Mouse (Mus musculus): ENCODE measurements around the gene 4933434E20Rik. TPM values are rescaled to one million over a fixed set of nuclear protein-coding genes. Genes with fewer than 3 reads are reported as not detected.

Gene 4933434E20Rik
- total RNA-seq, 1 experiment = 69.2 TPM

GRCm38 (mm10) chr3:90101010-90101409 lies 49.6 kb downstream of the 4933434E20Rik start:
- no peak for TF ChIP-seq MAFK (IDR thresholded peaks at IDR 0.05; ENCODE audit: insufficient read depth, low read depth, low read length)
- no peak for TF ChIP-seq CHD2 (IDR thresholded peaks at IDR 0.05; ENCODE audit: low read depth, low read length)
- no peak for TF ChIP-seq ZC3H11A (IDR thresholded peaks at IDR 0.05; ENCODE audit: borderline replicate concordance, low read depth, low read length)
- no peak for TF ChIP-seq ZNF384 (IDR thresholded peaks at IDR 0.05; ENCODE audit: low read depth, low read length)
- Histone ChIP-seq H3K27ac (ENCODE audit: insufficient read depth, low read depth, low read length, poor library complexity, severe bottlenecking) (peak overlapping the region; percentile 27; the same call in 1 of the 2 replicates), H3K4me3 (ENCODE audit: insufficient read depth in 1 of 2, low read depth in 1 of 2, low read length in 2 of 2, poor library complexity in 1 of 2, severe bottlenecking in 1 of 2) (no peak overlapping the region), H3K9me3 (ENCODE audit: control insufficient read depth, insufficient read depth, low read depth, low read length) (no peaks in the 10 kb centered on the region), H3K4me1 (ENCODE audit: control insufficient read depth in 2 of 2, insufficient read depth in 2 of 2, low read length in 2 of 2, poor library complexity in 1 of 2) (peaks cover 4 to 18% of the 10 kb centered on the region in 2 experiments), H3K9ac (ENCODE audit: insufficient read depth, low read depth, low read length, poor library complexity, severe bottlenecking) (peak overlapping the region; percentile 20; the same call in 1 of the 2 replicates), H3K36me3 (ENCODE audit: control insufficient read depth, insufficient read depth, low read length, poor library complexity, severe bottlenecking) (peaks cover 18% of the 10 kb centered on the region)
- in situ Hi-C loops (cut with MboI; ENCODE audit: low sequenced_read_pairs in 2 of 2, unreplicated experiment in 2 of 2) = no loop called here
- no peak for DNase-seq (ENCODE audit: low read depth, low spot score)

- no peak overlapping the region for H3K9ac ChIP-seq (ENCODE audit: insufficient read depth, low read depth, low read length, poor library complexity, severe bottlenecking)
- no peaks in the 10 kb centered on the region for H3K9me3 ChIP-seq (ENCODE audit: control insufficient read depth, insufficient read depth, low read depth, low read length)
- H3K4me3 ChIP-seq (ENCODE audit: insufficient read depth in 1 of 2, low read depth in 1 of 2, low read length in 2 of 2, poor library complexity in 1 of 2, severe bottlenecking in 1 of 2) = no peak overlapping the region
- no peak for DNase-seq (ENCODE audit: low read depth, low spot score)
- TF ChIP-seq CHD2 (IDR thresholded peaks at IDR 0.05; ENCODE audit: low read depth, low read length) (no peak), ZNF384 (IDR thresholded peaks at IDR 0.05; ENCODE audit: low read depth, low read length) (no peak), HCFC1 (IDR thresholded peaks at IDR 0.05; ENCODE audit: borderline replicate concordance, insufficient read depth, low read length) (no peak)
- H3K36me3 ChIP-seq (ENCODE audit: control insufficient read depth, insufficient read depth, low read length, poor library complexity, severe bottlenecking) = peaks cover 15% of the 10 kb centered on the region
- in situ Hi-C loops (cut with MboI; ENCODE audit: low sequenced_read_pairs in 2 of 2, unreplicated experiment in 2 of 2) = no loop called here
- no peak overlapping the region for H3K27ac ChIP-seq (ENCODE audit: insufficient read depth, low read depth, low read length, poor library complexity, severe bottlenecking)
- peaks cover 4 to 18% of the 10 kb centered on the region in 2 experiments for H3K4me1 ChIP-seq (ENCODE audit: control insufficient read depth in 2 of 2, insufficient read depth in 2 of 2, low read length in 2 of 2, poor library complexity in 1 of 2)
Observed at GRCm38 (mm10) chr3:90101673-90102072, 50.2 kb downstream of the 4933434E20Rik start.

GRCm38 (mm10) chr3:90102239-90102638 lies 50.8 kb downstream of the 4933434E20Rik start:
- DNase-seq (ENCODE audit: low read depth, low spot score) = no peak
- H3K4me3 ChIP-seq (ENCODE audit: insufficient read depth in 1 of 2, low read depth in 1 of 2, low read length in 2 of 2, poor library complexity in 1 of 2, severe bottlenecking in 1 of 2) = no peak overlapping the region
- in situ Hi-C loops (cut with MboI; ENCODE audit: low sequenced_read_pairs in 2 of 2, unreplicated experiment in 2 of 2) = no loop called here
- no peaks in the 10 kb centered on the region for H3K9me3 ChIP-seq (ENCODE audit: control insufficient read depth, insufficient read depth, low read depth, low read length)
- peaks cover 4 to 18% of the 10 kb centered on the region in 2 experiments for H3K4me1 ChIP-seq (ENCODE audit: control insufficient read depth in 2 of 2, insufficient read depth in 2 of 2, low read length in 2 of 2, poor library complexity in 1 of 2)
- H3K36me3 ChIP-seq (ENCODE audit: control insufficient read depth, insufficient read depth, low read length, poor library complexity, severe bottlenecking) = peaks cover 15% of the 10 kb centered on the region
- H3K27ac ChIP-seq (ENCODE audit: insufficient read depth, low read depth, low read length, poor library complexity, severe bottlenecking) = no peak overlapping the region
- H3K9ac ChIP-seq (ENCODE audit: insufficient read depth, low read depth, low read length, poor library complexity, severe bottlenecking) = no peak overlapping the region
- TF ChIP-seq CHD2 (IDR thresholded peaks at IDR 0.05; ENCODE audit: low read depth, low read length) (no peak), ZNF384 (IDR thresholded peaks at IDR 0.05; ENCODE audit: low read depth, low read length) (no peak), HCFC1 (IDR thresholded peaks at IDR 0.05; ENCODE audit: borderline replicate concordance, insufficient read depth, low read length) (no peak), ZC3H11A (IDR thresholded peaks at IDR 0.05; ENCODE audit: borderline replicate concordance, low read depth, low read length) (no peak), MAFK (IDR thresholded peaks at IDR 0.05; ENCODE audit: insufficient read depth, low read depth, low read length) (no peak)

- H3K9me3 ChIP-seq (ENCODE audit: control insufficient read depth, insufficient read depth, low read depth, low read length) = no peaks in the 10 kb centered on the region
- H3K36me3 ChIP-seq (ENCODE audit: control insufficient read depth, insufficient read depth, low read length, poor library complexity, severe bottlenecking) = peaks cover 14% of the 10 kb centered on the region
- H3K4me1 ChIP-seq (ENCODE audit: control insufficient read depth in 2 of 2, insufficient read depth in 2 of 2, low read length in 2 of 2, poor library complexity in 1 of 2) = peaks cover 4 to 15% of the 10 kb centered on the region in 2 experiments
- no peak overlapping the region for H3K4me3 ChIP-seq (ENCODE audit: insufficient read depth in 1 of 2, low read depth in 1 of 2, low read length in 2 of 2, poor library complexity in 1 of 2, severe bottlenecking in 1 of 2)
- H3K27ac ChIP-seq (ENCODE audit: insufficient read depth, low read depth, low read length, poor library complexity, severe bottlenecking) = no peak overlapping the region
- no peak for DNase-seq (ENCODE audit: low read depth, low spot score)
- in situ Hi-C loops (cut with MboI; ENCODE audit: low sequenced_read_pairs in 2 of 2, unreplicated experiment in 2 of 2) = no loop called here
- no peak overlapping the region for H3K9ac ChIP-seq (ENCODE audit: insufficient read depth, low read depth, low read length, poor library complexity, severe bottlenecking)
- peak; percentile 85 for TF ChIP-seq MAFK (IDR thresholded peaks at IDR 0.05; ENCODE audit: insufficient read depth, low read depth, low read length)
- TF ChIP-seq ZC3H11A (IDR thresholded peaks at IDR 0.05; ENCODE audit: borderline replicate concordance, low read depth, low read length) = no peak
Observed at GRCm38 (mm10) chr3:90103176-90103575, 51.7 kb downstream of the 4933434E20Rik start.

- Histone ChIP-seq H3K36me3 (ENCODE audit: control insufficient read depth, insufficient read depth, low read length, poor library complexity, severe bottlenecking) (peaks cover 9% of the 10 kb centered on the region), H3K9ac (ENCODE audit: insufficient read depth, low read depth, low read length, poor library complexity, severe bottlenecking) (no peak within 1 kb of the TSS; the same call in 1 of the 2 replicates), H3K4me1 (ENCODE audit: control insufficient read depth in 2 of 2, insufficient read depth in 2 of 2, low read length in 2 of 2, poor library complexity in 1 of 2) (peaks cover 1 to 11% of the 10 kb centered on the region in 2 experiments), H3K9me3 (ENCODE audit: control insufficient read depth, insufficient read depth, low read depth, low read length) (no peaks in the 10 kb centered on the region), H3K4me3 (ENCODE audit: insufficient read depth in 1 of 2, low read depth in 1 of 2, low read length in 2 of 2, poor library complexity in 1 of 2, severe bottlenecking in 1 of 2) (no peak within 1 kb of the TSS), H3K27ac (ENCODE audit: insufficient read depth, low read depth, low read length, poor library complexity, severe bottlenecking) (no peak within 1 kb of the TSS)
- TF ChIP-seq MAFK (IDR thresholded peaks at IDR 0.05; ENCODE audit: insufficient read depth, low read depth, low read length) = no peak
- TF ChIP-seq HCFC1 (IDR thresholded peaks at IDR 0.05; ENCODE audit: borderline replicate concordance, insufficient read depth, low read length) = no peak
- TF ChIP-seq ZNF384 (IDR thresholded peaks at IDR 0.05; ENCODE audit: low read depth, low read length) = no peak
- TF ChIP-seq ZC3H11A (IDR thresholded peaks at IDR 0.05; ENCODE audit: borderline replicate concordance, low read depth, low read length) = no peak
- no peak for TF ChIP-seq CHD2 (IDR thresholded peaks at IDR 0.05; ENCODE audit: low read depth, low read length)
- no peak for DNase-seq (ENCODE audit: low read depth, low spot score)
- in situ Hi-C loops (cut with MboI; ENCODE audit: low sequenced_read_pairs in 2 of 2, unreplicated experiment in 2 of 2) = no loop called here
Observed at GRCm38 (mm10) chr3:90103938-90104337, 52.5 kb downstream of the 4933434E20Rik start, which contains the start of gene Nup210l. Gene Nup210l (plus strand): TSS chr3:90104132.

Data from ES-E14 (cell line).